Mouse (Mus musculus) brain, embryonic 14.5 days (tissue): ENCODE results near the gene Pxmp4.

Experiments used
- CTCF ChIP-seq: fragments of 200-500 bp; IDR thresholded peaks from 2 replicates; pipeline ENCODE4 v1.5.1; 2012; ENCODE audit warnings: inconsistent platforms, mild to moderate bottlenecking, moderate library complexity, borderline replicate concordance; ENCODE audit not compliant: insufficient read depth, insufficient read length; ENCODE audit errors: extremely low read depth
- POLR2A ChIP-seq: fragments of 200-500 bp; IDR thresholded peaks from 2 replicates; pipeline ENCODE4 v1.6.1; 2012; ENCODE audit warnings: mild to moderate bottlenecking, inconsistent platforms, borderline replicate concordance; ENCODE audit not compliant: poor library complexity, insufficient read depth, insufficient read length, severe bottlenecking; ENCODE audit errors: extremely low read depth

DNA sequence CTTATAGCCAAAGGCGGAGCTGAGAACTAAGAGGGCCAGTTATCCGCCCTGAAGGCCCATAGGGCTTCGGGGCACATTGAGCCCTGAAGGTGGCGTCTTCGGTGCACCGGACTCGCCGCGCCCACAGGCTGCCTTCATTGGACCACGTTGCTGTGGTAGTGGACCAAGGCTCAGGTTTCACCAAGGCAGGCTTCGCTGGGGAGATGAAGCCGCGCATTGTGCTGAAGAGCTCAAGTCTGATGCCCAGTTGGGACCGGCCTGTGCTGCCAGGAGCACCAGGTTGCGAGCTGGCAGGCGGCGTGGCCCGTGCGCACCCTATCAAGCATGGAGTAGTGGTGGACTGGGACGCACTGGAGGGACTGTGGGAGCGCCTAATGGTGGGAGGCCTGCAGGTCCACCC lies 51.6 kb downstream of the Pxmp4 start:
- TF ChIP-seq CTCF (no peak), POLR2A (no peak)
